Mouse (Mus musculus): Measurements from ENCODE around the gene Cops7b. TPM values are rescaled to one million over a fixed set of nuclear protein-coding genes. Genes with fewer than 3 reads are reported as not detected.

The Cops7b gene
- polyA plus RNA-seq, 1 experiment from 2014 or later, result 15.7 TPM

- no peaks in the 10 kb centered on the region for H3K9me3 ChIP-seq (ENCODE audit: control insufficient read depth)
- H3K4me1 ChIP-seq (replicated peaks; ENCODE audit: control insufficient read depth, insufficient read depth, low read length), result no peaks in the 10 kb centered on the region
- ATAC-seq, result no peak
- no peak overlapping the region for H3K4me3 ChIP-seq (ENCODE audit: low read depth, low read length)
- no peaks in the 10 kb centered on the region for H3K36me3 ChIP-seq (ENCODE audit: control insufficient read depth, insufficient read depth)
- 90% methylated on average over 2 of the region's 2 CpGs for WGBS
- H3K27ac ChIP-seq (ENCODE audit: low read depth, low read length), result no peak overlapping the region
- H3K9ac ChIP-seq (ENCODE audit: low read depth, low read length), result no peak overlapping the region
- H3K27me3 ChIP-seq (replicated peaks; ENCODE audit: control insufficient read depth, insufficient read depth, low read length), result no peaks in the 10 kb centered on the region
- TF ChIP-seq CTCF (IDR thresholded peaks at IDR 0.05; ENCODE audit: low read depth), result no peak
- no peak overlapping the region for H3K4me2 ChIP-seq (replicated peaks; ENCODE audit: low read depth)
Measured at GRCm38 (mm10) chr1:86569292-86569860, 13.3 kb upstream of the Cops7b start.

GRCm38 (mm10) chr1:86571381-86571780 is 11.3 kb upstream of the Cops7b start:
- no peak overlapping the region for H3K4me2 ChIP-seq (replicated peaks; ENCODE audit: low read depth)
- no peaks in the 10 kb centered on the region for H3K36me3 ChIP-seq (ENCODE audit: control insufficient read depth, insufficient read depth)
- no peak overlapping the region for H3K9ac ChIP-seq (ENCODE audit: low read depth, low read length)
- H3K9me3 ChIP-seq (ENCODE audit: control insufficient read depth), result no peaks in the 10 kb centered on the region
- WGBS, result 47% methylated on average over 2 of the region's 2 CpGs
- H3K27ac ChIP-seq (ENCODE audit: low read depth, low read length), result no peak overlapping the region
- no peak overlapping the region for H3K4me3 ChIP-seq (ENCODE audit: low read depth, low read length)
- ATAC-seq, result no peak
- H3K4me1 ChIP-seq (replicated peaks; ENCODE audit: control insufficient read depth, insufficient read depth, low read length), result no peaks in the 10 kb centered on the region
- no peak for TF ChIP-seq CTCF (IDR thresholded peaks at IDR 0.05; ENCODE audit: low read depth)
- no peaks in the 10 kb centered on the region for H3K27me3 ChIP-seq (replicated peaks; ENCODE audit: control insufficient read depth, insufficient read depth, low read length)

- no peaks in the 10 kb centered on the region for H3K36me3 ChIP-seq (ENCODE audit: control insufficient read depth, insufficient read depth)
- H3K4me2 ChIP-seq (replicated peaks; ENCODE audit: low read depth), result no peak overlapping the region
- no peak overlapping the region for H3K4me3 ChIP-seq (ENCODE audit: low read depth, low read length)
- no peak overlapping the region for H3K27ac ChIP-seq (ENCODE audit: low read depth, low read length)
- ATAC-seq, result no peak
- no peak overlapping the region for H3K9ac ChIP-seq (ENCODE audit: low read depth, low read length)
- no peak for TF ChIP-seq CTCF (IDR thresholded peaks at IDR 0.05; ENCODE audit: low read depth)
- H3K4me1 ChIP-seq (replicated peaks; ENCODE audit: control insufficient read depth, insufficient read depth, low read length), result no peaks in the 10 kb centered on the region
- WGBS, result 65% methylated on average over 4 of the region's 4 CpGs
- H3K9me3 ChIP-seq (ENCODE audit: control insufficient read depth), result no peaks in the 10 kb centered on the region
- no peaks in the 10 kb centered on the region for H3K27me3 ChIP-seq (replicated peaks; ENCODE audit: control insufficient read depth, insufficient read depth, low read length)
Measured at GRCm38 (mm10) chr1:86571941-86572340, 10.8 kb upstream of the Cops7b start.

- 73% methylated on average over 6 of the region's 6 CpGs for WGBS
- H3K27me3 ChIP-seq (replicated peaks; ENCODE audit: control insufficient read depth, insufficient read depth, low read length), result no peaks in the 10 kb centered on the region
- no peaks in the 10 kb centered on the region for H3K4me1 ChIP-seq (replicated peaks; ENCODE audit: control insufficient read depth, insufficient read depth, low read length)
- no peaks in the 10 kb centered on the region for H3K9me3 ChIP-seq (ENCODE audit: control insufficient read depth)
- ATAC-seq, result no peak
- no peak overlapping the region for H3K4me3 ChIP-seq (ENCODE audit: low read depth, low read length)
- no peak overlapping the region for H3K27ac ChIP-seq (ENCODE audit: low read depth, low read length)
- no peak overlapping the region for H3K9ac ChIP-seq (ENCODE audit: low read depth, low read length)
- TF ChIP-seq CTCF (IDR thresholded peaks at IDR 0.05; ENCODE audit: low read depth), result no peak
- H3K36me3 ChIP-seq (ENCODE audit: control insufficient read depth, insufficient read depth), result no peaks in the 10 kb centered on the region
- no peak overlapping the region for H3K4me2 ChIP-seq (replicated peaks; ENCODE audit: low read depth)
Measured at GRCm38 (mm10) chr1:86580426-86580825, 2.3 kb upstream of the Cops7b start.

GRCm38 (mm10) chr1:86581692-86582450 is 833 bp upstream of the Cops7b start:
- Histone ChIP-seq H3K4me2 (replicated peaks; ENCODE audit: low read depth) (peak overlapping the region; percentile 81), H3K9ac (ENCODE audit: low read depth, low read length) (peak overlapping the region; percentile 72), H3K27ac (ENCODE audit: low read depth, low read length) (peak overlapping the region; percentile 23; the same call in 1 of the 2 replicates), H3K36me3 (ENCODE audit: control insufficient read depth, insufficient read depth) (no peaks in the 10 kb centered on the region), H3K4me3 (ENCODE audit: low read depth, low read length) (peak overlapping the region; percentile 85), H3K9me3 (ENCODE audit: control insufficient read depth) (no peaks in the 10 kb centered on the region), H3K27me3 (replicated peaks; ENCODE audit: control insufficient read depth, insufficient read depth, low read length) (no peaks in the 10 kb centered on the region), H3K4me1 (replicated peaks; ENCODE audit: control insufficient read depth, insufficient read depth, low read length) (no peaks in the 10 kb centered on the region)
- 1% methylated on average over 36 of the region's 38 CpGs for WGBS
- no peak for TF ChIP-seq CTCF (IDR thresholded peaks at IDR 0.05; ENCODE audit: low read depth)
- ATAC-seq, result peak; percentile 74

GRCm38 (mm10) chr1:86583709-86584108 is 1.0 kb downstream of the Cops7b start:
- Histone ChIP-seq H3K4me2 (replicated peaks; ENCODE audit: low read depth) (no peak overlapping the region), H3K27ac (ENCODE audit: low read depth, low read length) (no peak overlapping the region), H3K4me3 (ENCODE audit: low read depth, low read length) (no peak overlapping the region), H3K9ac (ENCODE audit: low read depth, low read length) (no peak overlapping the region), H3K4me1 (replicated peaks; ENCODE audit: control insufficient read depth, insufficient read depth, low read length) (no peaks in the 10 kb centered on the region), H3K27me3 (replicated peaks; ENCODE audit: control insufficient read depth, insufficient read depth, low read length) (no peaks in the 10 kb centered on the region), H3K9me3 (ENCODE audit: control insufficient read depth) (no peaks in the 10 kb centered on the region), H3K36me3 (ENCODE audit: control insufficient read depth, insufficient read depth) (no peaks in the 10 kb centered on the region)
- no peak for TF ChIP-seq CTCF (IDR thresholded peaks at IDR 0.05; ENCODE audit: low read depth)
- WGBS, result 72% methylated on average over 2 of the region's 2 CpGs
- no peak for ATAC-seq
